Mouse (Mus musculus) intestine, postnatal 0 days (tissue): ENCODE measurements at regions not wholly inside any gene's neighbourhood (a gene's known extent, or its start where the extent isn't known, plus 50 kb on each side); places are given as distances from the start of the nearest gene placed in this dataset.

Source experiments
- ATAC-seq: fragments of 200-750 bp; cut with Nextera tagmentation; 2 replicates; pipeline ENCODE4 v1.8.0; 2017; ENCODE audit warnings: mild to moderate bottlenecking, moderate TSS enrichment, moderate library complexity
- H3K27ac ChIP-seq: fragments of 300-500 bp; sonication (generic); 2 replicates; pipeline ENCODE4 v1.5.1; 2014; ENCODE audit warnings: mild to moderate bottlenecking, low read depth, low read length, moderate library complexity
- H3K27me3 ChIP-seq: fragments of 300-500 bp; sonication (generic); replicated peaks from 2 replicates; pipeline ENCODE4 v1.6.1; 2014; ENCODE audit warnings: low read length, mixed read lengths; ENCODE audit not compliant: control insufficient read depth, insufficient read depth
- H3K36me3 ChIP-seq: fragments of 300-500 bp; sonication (generic); 2 replicates; pipeline ENCODE4 v1.6.1; 2014; ENCODE audit warnings: mild to moderate bottlenecking, moderate library complexity; ENCODE audit not compliant: control insufficient read depth, insufficient read depth
- H3K4me1 ChIP-seq: fragments of 300-500 bp; sonication (generic); replicated peaks from 2 replicates; pipeline ENCODE4 v1.6.1; 2014; ENCODE audit warnings: antibody characterized with exemption, low read length, mixed read lengths; ENCODE audit not compliant: control insufficient read depth, insufficient read depth
- H3K4me2 ChIP-seq: fragments of 300-500 bp; sonication (generic); replicated peaks from 2 replicates; pipeline ENCODE4 v1.6.1; 2014; ENCODE audit warnings: low read depth, mild to moderate bottlenecking, moderate library complexity
- H3K4me3 ChIP-seq: fragments of 300-500 bp; sonication (generic); 2 replicates; pipeline ENCODE4 v1.5.1; 2014; ENCODE audit warnings: low read depth, low read length
- H3K9ac ChIP-seq: fragments of 300-500 bp; sonication (generic); 2 replicates; pipeline ENCODE4 v1.6.1; 2014; ENCODE audit warnings: mild to moderate bottlenecking, low read depth, low read length
- H3K9me3 ChIP-seq: fragments of 300-500 bp; sonication (generic); 2 replicates; pipeline ENCODE4 v1.6.1; 2016; ENCODE audit warnings: mixed run types; ENCODE audit not compliant: control insufficient read depth
- CTCF ChIP-seq: sonication (generic); IDR thresholded peaks from 2 replicates; pipeline ENCODE4 v1.5.1; 2016; ENCODE audit warnings: low read depth, mild to moderate bottlenecking, control low read depth, antibody characterized with exemption, moderate library complexity
- WGBS: fragments of 180-500 bp; shearing (Covaris S2); extraction: QIAGEN DNeasy Blood & Tissue Kit; methylation state at CpG from one replicate; pipeline ENCODE4 v1.1.7; 2014; 5-methylcytosine and 5-hydroxymethylcytosine counted together

DNA sequence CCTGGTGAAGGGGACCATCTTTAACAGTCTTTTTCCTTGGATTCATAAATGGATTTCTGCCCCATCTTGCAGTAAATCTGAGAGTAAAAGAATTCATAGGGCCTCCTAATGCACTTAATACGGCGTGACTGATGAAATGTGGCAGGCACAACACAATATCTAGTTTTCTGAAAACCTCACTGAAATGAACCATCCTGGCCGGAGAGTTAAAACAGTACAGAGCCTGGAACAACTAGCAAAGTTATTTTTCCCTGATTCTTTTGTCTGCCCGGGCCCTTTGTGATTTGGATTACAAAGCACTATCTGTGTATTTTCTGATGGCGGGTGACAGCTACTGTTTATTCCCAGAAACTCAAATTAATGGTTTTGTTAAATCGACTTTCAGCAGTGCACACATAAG lies 283.8 kb downstream of the Tox3 start:
- no peak overlapping the region for H3K4me2 ChIP-seq
- no peak overlapping the region for H3K9ac ChIP-seq
- no peaks in the 10 kb centered on the region for H3K36me3 ChIP-seq
- H3K4me1 ChIP-seq = no peaks in the 10 kb centered on the region
- no peaks in the 10 kb centered on the region for H3K9me3 ChIP-seq
- H3K27ac ChIP-seq = no peak overlapping the region
- 40% methylated on average over 6 of the region's 6 CpGs for WGBS
- no peak for TF ChIP-seq CTCF
- no peak overlapping the region for H3K4me3 ChIP-seq
- no peak for ATAC-seq
- H3K27me3 ChIP-seq = no peaks in the 10 kb centered on the region

DNA sequence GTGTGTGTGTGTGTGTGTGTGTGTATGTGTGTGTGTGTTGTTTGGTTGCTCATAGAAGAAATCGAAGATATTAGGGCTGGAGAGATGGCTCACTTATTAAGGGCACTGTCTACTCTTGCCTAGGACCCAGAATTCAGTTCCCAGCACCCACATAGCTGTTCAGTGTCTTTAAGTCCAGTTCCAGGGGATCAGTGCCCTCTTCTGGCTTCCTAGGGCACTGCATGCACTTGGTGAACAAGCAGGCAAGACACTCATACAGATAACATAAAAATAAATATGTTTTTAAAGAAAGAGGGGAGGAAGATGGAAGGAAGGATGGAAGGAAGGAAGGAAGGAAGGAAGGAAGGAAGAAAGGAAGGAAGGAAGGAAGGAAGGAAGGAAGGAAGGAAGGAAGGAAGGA lies 284.9 kb downstream of the Tox3 start:
- H3K36me3 ChIP-seq = no peaks in the 10 kb centered on the region
- no peak overlapping the region for H3K27ac ChIP-seq
- H3K9ac ChIP-seq = no peak overlapping the region
- WGBS = 100% methylated on average over 1 of the region's 1 CpGs
- no peaks in the 10 kb centered on the region for H3K9me3 ChIP-seq
- no peaks in the 10 kb centered on the region for H3K27me3 ChIP-seq
- no peak for ATAC-seq
- H3K4me1 ChIP-seq = no peaks in the 10 kb centered on the region
- H3K4me2 ChIP-seq = no peak overlapping the region
- H3K4me3 ChIP-seq = no peak overlapping the region
- TF ChIP-seq CTCF = peak; percentile 32

DNA sequence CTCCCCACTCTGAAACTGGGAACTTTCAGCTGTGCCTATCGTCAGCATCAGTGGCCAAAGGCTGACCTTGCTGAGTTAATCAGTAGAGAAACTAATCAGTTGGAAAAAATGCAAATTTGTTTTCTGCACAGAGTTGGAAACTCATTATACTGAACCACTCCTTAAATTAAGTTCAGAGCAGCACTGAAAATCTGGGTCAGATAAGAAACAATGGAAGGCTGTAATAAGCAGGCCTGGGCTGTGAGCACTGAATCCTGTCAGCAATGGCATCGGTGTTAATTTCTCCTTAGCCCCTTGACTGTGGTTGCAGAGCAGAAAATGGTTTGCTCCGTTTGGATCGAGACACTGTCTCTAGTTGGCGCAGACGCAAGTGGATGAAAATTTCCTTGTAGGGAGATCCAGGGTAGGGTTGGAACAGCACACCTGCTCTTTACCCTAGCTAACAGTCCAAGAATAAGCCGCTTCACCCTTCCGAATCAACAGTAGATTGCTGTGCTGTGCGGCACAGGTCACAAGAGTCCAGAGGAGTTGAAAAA lies 289.4 kb downstream of the Tox3 start:
- H3K27ac ChIP-seq = no peak overlapping the region
- H3K4me3 ChIP-seq = no peak overlapping the region
- no peak overlapping the region for H3K4me2 ChIP-seq
- H3K27me3 ChIP-seq = no peaks in the 10 kb centered on the region
- H3K36me3 ChIP-seq = no peaks in the 10 kb centered on the region
- no peaks in the 10 kb centered on the region for H3K4me1 ChIP-seq
- WGBS = 58% methylated on average over 9 of the region's 9 CpGs
- no peak overlapping the region for H3K9ac ChIP-seq
- ATAC-seq = no peak
- no peaks in the 10 kb centered on the region for H3K9me3 ChIP-seq
- no peak for TF ChIP-seq CTCF

DNA sequence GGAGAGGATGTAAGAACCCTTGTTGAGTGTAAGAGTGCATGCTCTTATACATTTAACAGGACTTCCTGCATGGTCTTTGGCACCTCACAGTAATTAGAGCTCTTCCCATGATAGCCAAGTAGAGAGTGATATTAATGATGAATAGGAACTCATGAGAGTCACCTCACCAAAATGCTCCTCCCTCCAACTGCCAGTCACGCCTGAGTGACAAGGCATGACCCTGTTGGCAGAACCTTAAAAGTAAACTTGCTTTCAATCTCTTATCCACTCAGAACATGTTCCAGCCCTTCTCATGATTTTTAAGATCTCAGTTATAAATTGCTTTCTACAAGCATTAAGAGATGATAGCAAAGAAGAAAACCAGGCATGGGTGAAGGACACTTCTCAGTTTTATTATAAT lies 291.8 kb downstream of the Tox3 start:
- WGBS = 77% methylated on average over 1 of the region's 1 CpGs
- no peaks in the 10 kb centered on the region for H3K9me3 ChIP-seq
- no peaks in the 10 kb centered on the region for H3K4me1 ChIP-seq
- H3K27me3 ChIP-seq = no peaks in the 10 kb centered on the region
- no peak for ATAC-seq
- H3K4me3 ChIP-seq = no peak overlapping the region
- H3K9ac ChIP-seq = no peak overlapping the region
- no peak overlapping the region for H3K4me2 ChIP-seq
- H3K27ac ChIP-seq = no peak overlapping the region
- no peaks in the 10 kb centered on the region for H3K36me3 ChIP-seq
- TF ChIP-seq CTCF = no peak

DNA sequence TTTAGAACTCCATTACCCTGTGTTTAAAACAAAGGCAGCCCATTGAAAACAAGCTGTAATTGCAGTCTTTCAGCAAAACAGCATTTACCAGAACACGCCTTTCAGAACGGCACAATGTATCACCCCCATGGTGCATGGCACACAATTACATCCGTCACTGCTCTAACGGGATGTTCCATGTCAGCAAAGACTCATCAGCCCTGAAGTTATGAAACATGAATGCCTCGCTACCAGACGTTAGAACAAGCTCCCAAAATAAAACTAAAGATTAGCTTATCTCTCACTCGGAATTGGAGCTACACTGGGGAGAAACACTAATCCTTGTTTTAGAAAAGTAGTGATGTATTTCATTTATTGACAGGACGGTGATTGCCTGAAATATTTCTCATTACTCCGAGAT lies 301.4 kb downstream of the Tox3 start:
- 68% methylated on average over 9 of the region's 9 CpGs for WGBS
- H3K4me3 ChIP-seq = no peak overlapping the region
- no peak overlapping the region for H3K4me2 ChIP-seq
- no peak overlapping the region for H3K9ac ChIP-seq
- no peaks in the 10 kb centered on the region for H3K36me3 ChIP-seq
- H3K27me3 ChIP-seq = no peaks in the 10 kb centered on the region
- no peak overlapping the region for H3K27ac ChIP-seq
- H3K9me3 ChIP-seq = no peaks in the 10 kb centered on the region
- ATAC-seq = no peak
- H3K4me1 ChIP-seq = no peaks in the 10 kb centered on the region
- TF ChIP-seq CTCF = no peak

DNA sequence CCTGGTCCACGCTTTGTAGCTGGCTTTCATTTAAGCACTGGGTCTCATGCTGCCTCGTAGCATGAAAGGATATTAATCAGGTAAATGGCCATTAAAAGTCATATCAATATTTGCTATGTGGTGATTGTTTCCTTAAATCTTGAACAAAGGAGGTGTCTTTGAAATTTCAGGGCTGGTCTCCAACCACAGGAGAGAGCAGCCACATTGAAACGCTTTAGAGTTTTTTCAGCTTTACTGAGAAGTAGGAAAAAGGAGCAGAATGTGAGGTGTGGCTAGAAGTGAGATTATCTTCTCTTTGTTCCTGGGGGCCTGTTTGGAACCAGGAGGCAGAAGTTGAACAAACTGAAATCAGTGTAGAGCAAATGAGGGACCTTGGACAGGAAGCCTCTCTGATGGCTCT lies 311.7 kb downstream of the Tox3 start:
- no peak overlapping the region for H3K27ac ChIP-seq
- no peak overlapping the region for H3K4me2 ChIP-seq
- ATAC-seq = no peak
- TF ChIP-seq CTCF = no peak
- no peak overlapping the region for H3K4me3 ChIP-seq
- 42% methylated on average over 3 of the region's 3 CpGs for WGBS
- no peaks in the 10 kb centered on the region for H3K36me3 ChIP-seq
- no peak overlapping the region for H3K9ac ChIP-seq
- H3K27me3 ChIP-seq = no peaks in the 10 kb centered on the region
- no peaks in the 10 kb centered on the region for H3K4me1 ChIP-seq
- no peaks in the 10 kb centered on the region for H3K9me3 ChIP-seq

DNA sequence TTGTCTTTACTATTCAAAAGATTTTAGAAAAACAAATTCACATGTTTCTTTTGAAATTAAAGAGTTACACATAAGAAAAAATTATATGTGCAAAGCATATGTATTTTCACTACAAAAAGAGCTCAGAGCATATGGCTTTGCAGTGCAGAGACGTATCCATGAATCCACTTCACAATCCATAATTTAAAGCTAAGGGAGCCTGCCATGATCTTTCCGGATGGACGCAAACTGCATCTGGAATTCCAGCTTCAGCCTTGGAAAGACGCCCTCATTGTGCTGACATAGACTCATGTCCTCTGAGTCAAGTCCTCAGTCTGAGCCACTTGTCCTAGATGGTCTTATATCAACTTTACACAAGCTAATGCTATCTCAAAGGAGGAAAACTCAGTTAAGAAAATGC lies 315.6 kb downstream of the Tox3 start:
- 93% methylated on average over 4 of the region's 4 CpGs for WGBS
- Histone ChIP-seq H3K9ac (no peak overlapping the region), H3K36me3 (no peaks in the 10 kb centered on the region), H3K4me3 (no peak overlapping the region), H3K4me1 (no peaks in the 10 kb centered on the region), H3K27me3 (no peaks in the 10 kb centered on the region), H3K27ac (no peak overlapping the region), H3K4me2 (no peak overlapping the region), H3K9me3 (no peaks in the 10 kb centered on the region)
- ATAC-seq = no peak
- TF ChIP-seq CTCF = no peak
